Mouse (Mus musculus) heart, embryonic 15.5 days (tissue): ENCODE measurements around the gene Heatr6. TPM values are rescaled to one million over a fixed set of nuclear protein-coding genes. Genes with fewer than 3 reads are reported as not detected.

Experiments
- ATAC-seq: fragments of 200-750 bp; cut with Nextera tagmentation; replicated peaks from 2 replicates; pipeline ENCODE4 v1.8.0; 2017; ENCODE audit warnings: low read depth, moderate TSS enrichment; ENCODE audit not compliant: insufficient number of reproducible peaks, insufficient read depth, low FRiP score
- H3K27ac ChIP-seq: fragments of 300-500 bp; sonication (generic); 2 replicates; pipeline ENCODE4 v1.5.1; 2015; ENCODE audit warnings: mild to moderate bottlenecking, inconsistent platforms
- H3K27me3 ChIP-seq: fragments of 300-500 bp; sonication (generic); 2 replicates; pipeline ENCODE4 v1.6.1; 2015; ENCODE audit warnings: inconsistent platforms
- H3K36me3 ChIP-seq: fragments of 300-500 bp; sonication (generic); 2 replicates; pipeline ENCODE4 v1.6.1; 2015; ENCODE audit warnings: mild to moderate bottlenecking, inconsistent platforms
- H3K4me1 ChIP-seq: fragments of 300-500 bp; sonication (generic); replicated peaks from 2 replicates; pipeline ENCODE4 v1.6.1; 2015; ENCODE audit warnings: inconsistent platforms
- H3K4me2 ChIP-seq: fragments of 300-500 bp; sonication (generic); 2 replicates; pipeline ENCODE4 v1.6.1; 2015; ENCODE audit warnings: inconsistent platforms, mild to moderate bottlenecking, moderate library complexity
- H3K4me3 ChIP-seq: fragments of 300-500 bp; sonication (generic); 2 replicates; pipeline ENCODE4 v1.5.1; 2015; ENCODE audit warnings: mild to moderate bottlenecking, inconsistent platforms
- H3K9ac ChIP-seq: fragments of 300-500 bp; sonication (generic); 2 replicates; pipeline ENCODE4 v1.6.1; 2015; ENCODE audit warnings: mild to moderate bottlenecking, inconsistent platforms
- H3K9me3 ChIP-seq: fragments of 300-500 bp; sonication (generic); replicated peaks from 2 replicates; pipeline ENCODE4 v1.6.1; 2016; ENCODE audit warnings: inconsistent platforms
- WGBS: fragments of 180-500 bp; shearing (Covaris S2); methylation state at CpG from one replicate; pipeline ENCODE4 v1.1.7; 2015; ENCODE audit warnings: mixed read lengths; 5-methylcytosine and 5-hydroxymethylcytosine counted together
- polyA plus RNA-seq: library from polyadenylated mRNA; unstranded; fragments of >200 nt; fragmentation: Nextera tagmentation; extraction: Ambion mirVana; gene quantifications from 2 replicates; pipeline ENCODE4 v1.2.1, GENCODE M21; 2015

Heatr6 gene
- polyA plus RNA-seq, 1 experiment from 2014 or later = 13.2 TPM

DNA sequence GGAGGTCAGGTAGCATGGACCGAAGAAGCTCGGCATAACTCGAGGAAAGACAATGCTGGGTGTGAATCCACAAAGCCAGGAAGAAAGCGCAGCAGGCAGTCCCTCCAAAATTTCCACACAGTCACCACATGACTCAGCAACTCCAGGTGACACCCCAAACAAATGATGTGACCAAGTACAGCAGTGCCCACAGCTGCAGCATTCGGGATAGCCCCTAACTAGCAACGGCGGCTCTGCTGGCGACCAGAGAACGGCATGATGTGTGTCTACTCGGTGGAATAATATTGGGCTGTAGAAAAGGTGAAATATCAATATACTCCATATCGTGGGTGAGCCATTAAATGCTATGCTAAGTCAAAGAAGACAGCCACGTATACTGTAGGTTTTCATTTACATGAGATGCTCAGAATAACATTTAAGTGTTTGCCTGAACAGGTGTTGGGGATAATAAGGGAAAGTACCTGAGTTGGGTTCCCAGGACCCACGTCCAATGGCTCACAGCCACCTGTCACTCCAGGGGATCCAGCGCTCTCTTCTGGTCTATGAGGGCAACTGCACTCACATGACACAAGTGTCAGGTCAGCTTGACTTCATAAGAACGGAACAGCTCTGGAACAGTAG lies 34.0 kb downstream of the Heatr6 start:
- Histone ChIP-seq H3K9me3 (no peaks in the 10 kb centered on the region), H3K27ac (no peak overlapping the region), H3K27me3 (no peaks in the 10 kb centered on the region), H3K4me1 (0 out of 2 replicates have a peak, but pooled peaks cover 5% of the 10 kb centered on the region), H3K4me3 (no peak overlapping the region), H3K36me3 (0 out of 2 replicates have a peak, but pooled peaks cover 4% of the 10 kb centered on the region), H3K4me2 (no peak overlapping the region), H3K9ac (no peak overlapping the region)
- no peak for ATAC-seq
- 74% methylated on average over 15 of the region's 15 CpGs for whole genome bisulfite sequencing

DNA sequence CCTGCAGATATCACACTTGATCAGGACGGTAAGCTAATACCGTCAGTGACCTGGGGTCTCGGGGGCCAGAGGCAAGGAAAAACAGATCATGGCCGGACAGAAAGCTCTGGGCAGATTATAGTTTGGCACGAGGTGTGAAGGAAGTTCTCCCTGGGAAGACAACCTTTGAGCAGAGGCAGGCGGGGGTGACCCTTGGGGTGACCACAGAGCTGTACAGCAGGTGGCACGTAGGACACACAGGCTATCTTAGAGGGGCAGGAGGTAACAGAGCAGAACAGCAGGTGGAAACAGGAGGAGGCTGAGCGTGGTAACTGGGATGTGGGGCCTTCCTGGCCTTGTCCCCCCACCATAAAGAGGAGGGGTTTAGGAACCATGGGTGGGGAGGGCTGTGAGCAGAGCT lies 34.8 kb downstream of the Heatr6 start:
- 0 out of 2 replicates have a peak, but pooled peaks cover 2% of the 10 kb centered on the region for H3K36me3 ChIP-seq
- no peaks in the 10 kb centered on the region for H3K9me3 ChIP-seq
- H3K27me3 ChIP-seq = peaks cover 5% of the 10 kb centered on the region; the same call in 1 of the 2 replicates
- no peak overlapping the region for H3K9ac ChIP-seq
- no peak overlapping the region for H3K4me3 ChIP-seq
- H3K4me2 ChIP-seq = no peak overlapping the region
- 0 out of 2 replicates have a peak, but pooled peaks cover 5% of the 10 kb centered on the region for H3K4me1 ChIP-seq
- ATAC-seq = no peak
- no peak overlapping the region for H3K27ac ChIP-seq
- WGBS = 73% methylated on average over 8 of the region's 8 CpGs

DNA sequence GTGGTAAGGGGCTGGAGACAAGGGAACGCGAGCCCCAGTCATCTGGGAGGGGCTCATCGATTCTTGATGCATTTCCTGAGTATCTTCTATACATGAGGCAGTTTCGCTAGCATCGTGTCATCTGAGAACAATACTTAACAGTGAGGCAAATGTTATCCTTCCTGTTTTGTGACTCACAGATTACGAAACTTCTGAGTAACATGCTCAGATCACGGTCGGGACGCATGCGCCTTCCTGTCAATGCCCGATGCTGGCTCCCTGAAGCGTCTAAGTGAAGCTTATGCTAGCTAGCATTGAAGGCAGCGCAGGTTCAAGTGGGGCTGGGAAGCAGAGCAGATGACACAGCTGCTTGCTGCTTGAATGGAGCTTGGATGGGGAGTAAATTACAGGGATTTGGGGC lies 35.8 kb downstream of the Heatr6 start:
- Histone ChIP-seq H3K27ac (no peak overlapping the region), H3K4me2 (peak overlapping the region; percentile 33), H3K4me1 (0 out of 2 replicates have a peak, but pooled peaks cover 5% of the 10 kb centered on the region), H3K36me3 (no peaks in the 10 kb centered on the region), H3K4me3 (no peak overlapping the region), H3K9ac (no peak overlapping the region), H3K27me3 (peaks cover 6% of the 10 kb centered on the region; the same call in 1 of the 2 replicates), H3K9me3 (no peaks in the 10 kb centered on the region)
- ATAC-seq = no peak
- WGBS = 47% methylated on average over 13 of the region's 13 CpGs

DNA sequence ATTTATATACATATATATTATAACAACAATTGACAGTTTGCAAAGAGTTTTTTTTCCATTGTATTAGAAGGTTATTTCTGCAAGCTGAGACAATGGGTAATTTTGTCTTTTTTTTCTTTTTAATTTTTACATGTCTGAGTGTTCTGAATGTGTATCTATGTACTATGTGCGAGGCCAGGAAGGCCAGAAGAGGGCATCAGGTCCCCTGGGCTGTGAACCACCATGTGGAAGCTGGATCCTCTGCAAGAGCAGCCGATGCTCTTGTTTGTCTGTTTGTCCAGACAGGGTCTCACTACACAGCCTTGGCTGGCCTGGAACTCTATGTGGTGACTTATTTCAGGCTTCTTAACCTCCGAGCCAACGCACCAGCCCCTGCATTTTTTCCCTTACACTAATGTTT lies 37.6 kb downstream of the Heatr6 start:
- Histone ChIP-seq H3K4me2 (no peak overlapping the region), H3K9ac (no peak overlapping the region), H3K4me3 (no peak overlapping the region), H3K9me3 (no peaks in the 10 kb centered on the region), H3K27me3 (peaks cover 6% of the 10 kb centered on the region; the same call in 1 of the 2 replicates), H3K27ac (no peak overlapping the region), H3K36me3 (no peaks in the 10 kb centered on the region), H3K4me1 (peaks cover 6% of the 10 kb centered on the region; the same call in 1 of the 2 replicates)
- no peak for ATAC-seq
- WGBS = 39% methylated on average over 4 of the region's 4 CpGs

DNA sequence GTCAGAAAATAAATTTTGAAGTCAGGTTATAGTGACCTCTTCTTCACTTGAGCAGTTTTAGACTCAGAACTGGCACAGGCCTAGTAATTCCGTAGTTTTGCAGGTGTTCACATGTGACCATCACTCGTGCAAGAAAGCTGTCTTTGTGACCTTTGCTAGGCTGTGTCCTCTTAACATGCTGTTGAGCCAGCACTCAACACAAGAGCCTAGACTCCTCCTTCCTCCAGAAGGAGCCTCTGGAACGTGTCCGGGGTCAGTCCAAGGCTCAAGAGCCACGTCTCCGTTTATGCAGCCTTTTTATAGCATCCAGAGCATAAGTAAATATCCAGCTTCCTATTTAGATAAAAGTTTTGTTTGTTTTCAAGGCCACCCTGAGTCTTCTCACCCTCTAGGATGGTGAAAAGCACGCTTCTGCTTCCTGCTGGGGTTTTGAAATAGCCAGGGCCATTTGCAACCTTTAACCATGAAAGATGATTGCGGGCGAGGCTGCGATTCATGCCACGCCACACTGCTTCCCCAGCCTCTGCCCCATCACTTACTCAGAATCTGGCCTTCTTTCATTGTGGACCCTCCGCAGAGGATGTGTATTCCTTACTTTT lies 38.9 kb downstream of the Heatr6 start:
- no peak for ATAC-seq
- Histone ChIP-seq H3K9ac (no peak overlapping the region), H3K27me3 (peaks cover 12% of the 10 kb centered on the region), H3K36me3 (no peaks in the 10 kb centered on the region), H3K4me3 (no peak overlapping the region), H3K9me3 (no peaks in the 10 kb centered on the region), H3K4me1 (peaks cover 4% of the 10 kb centered on the region; the same call in 1 of the 2 replicates), H3K27ac (no peak overlapping the region), H3K4me2 (no peak overlapping the region)
- 65% methylated on average over 12 of the region's 12 CpGs for WGBS

DNA sequence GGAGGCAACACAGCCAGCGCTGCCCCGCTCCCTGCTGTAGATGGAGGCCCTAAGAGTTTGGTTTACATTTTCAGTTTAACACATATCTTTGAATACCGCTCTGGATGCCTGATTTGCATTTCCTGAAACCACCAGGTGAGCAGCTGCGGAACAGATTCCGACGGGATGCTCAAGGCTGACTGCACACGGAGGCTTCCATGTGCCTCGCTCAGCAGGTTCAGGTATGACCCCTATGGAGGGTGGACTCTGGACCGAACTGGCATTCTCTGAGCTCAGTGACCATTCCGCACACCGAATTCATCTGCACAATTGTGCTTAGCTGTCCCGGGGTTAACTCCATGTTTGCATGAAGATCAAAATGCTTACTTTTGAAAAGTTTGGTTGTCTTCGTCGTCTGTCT lies 39.8 kb downstream of the Heatr6 start:
- Histone ChIP-seq H3K9ac (no peak overlapping the region), H3K36me3 (no peaks in the 10 kb centered on the region), H3K4me3 (no peak overlapping the region), H3K27me3 (peaks cover 13% of the 10 kb centered on the region), H3K27ac (no peak overlapping the region), H3K9me3 (no peaks in the 10 kb centered on the region), H3K4me1 (peaks cover 4% of the 10 kb centered on the region; the same call in 1 of the 2 replicates), H3K4me2 (no peak overlapping the region)
- 79% methylated on average over 14 of the region's 14 CpGs for WGBS
- no peak for ATAC-seq

DNA sequence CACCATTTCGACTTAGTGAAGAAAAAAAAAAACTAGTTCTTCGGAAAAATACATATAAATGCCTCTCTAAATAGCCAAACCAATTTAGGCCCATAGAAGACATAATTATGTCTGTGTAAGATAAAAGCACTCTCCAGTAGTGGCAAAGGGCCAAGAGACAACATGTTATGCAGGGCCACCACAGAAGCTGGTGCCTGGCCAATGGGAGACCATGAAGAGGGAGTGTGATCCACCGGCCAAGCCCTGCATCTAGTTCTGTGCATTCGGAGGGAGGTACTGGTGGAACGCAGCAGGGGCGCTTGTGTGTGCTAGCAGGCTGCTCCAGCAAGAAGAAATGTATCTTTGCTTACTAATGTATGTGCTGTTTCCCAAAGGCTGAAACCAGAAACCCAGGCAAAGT lies 42.6 kb downstream of the Heatr6 start:
- H3K4me2 ChIP-seq = no peak overlapping the region
- no peak for ATAC-seq
- peaks cover 13% of the 10 kb centered on the region for H3K27me3 ChIP-seq
- H3K4me1 ChIP-seq = peaks cover 4% of the 10 kb centered on the region; the same call in 1 of the 2 replicates
- H3K36me3 ChIP-seq = no peaks in the 10 kb centered on the region
- H3K27ac ChIP-seq = no peak overlapping the region
- no peak overlapping the region for H3K9ac ChIP-seq
- whole genome bisulfite sequencing = 63% methylated on average over 6 of the region's 6 CpGs
- no peaks in the 10 kb centered on the region for H3K9me3 ChIP-seq
- H3K4me3 ChIP-seq = no peak overlapping the region

DNA sequence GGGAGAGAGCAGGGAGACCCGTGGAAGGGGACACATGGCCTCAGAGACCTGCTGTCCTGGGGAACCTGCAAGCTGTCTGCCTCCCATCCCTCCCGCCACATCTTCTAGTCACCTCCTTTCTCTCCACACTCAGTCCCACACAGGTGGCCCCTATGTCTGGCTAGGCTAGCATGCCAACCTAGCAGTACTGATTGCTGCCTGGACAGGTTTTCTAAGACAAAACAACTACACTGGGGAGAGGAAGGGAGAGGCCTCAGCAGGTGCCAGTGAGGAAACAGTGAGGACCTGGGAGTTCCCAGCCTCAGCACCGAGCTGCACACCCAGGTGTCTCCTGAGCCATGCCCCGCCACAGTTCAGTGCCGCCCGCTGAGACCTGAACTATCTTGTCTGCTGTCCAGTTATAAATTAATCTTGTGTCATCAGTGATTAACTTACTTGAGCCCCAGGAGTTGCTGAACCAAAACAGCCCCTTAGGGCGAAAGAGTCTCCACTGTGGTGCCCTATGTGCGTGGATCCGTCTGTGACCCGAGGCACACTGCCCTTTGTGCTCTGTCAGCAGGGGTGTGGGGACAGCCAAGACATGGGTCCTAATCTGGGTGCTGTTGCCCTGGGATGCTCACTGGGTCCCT lies 43.6 kb downstream of the Heatr6 start:
- no peak overlapping the region for H3K27ac ChIP-seq
- H3K36me3 ChIP-seq = no peaks in the 10 kb centered on the region
- 85% methylated on average over 10 of the region's 10 CpGs for WGBS
- peaks cover 4% of the 10 kb centered on the region; the same call in 1 of the 2 replicates for H3K4me1 ChIP-seq
- H3K9me3 ChIP-seq = no peaks in the 10 kb centered on the region
- H3K27me3 ChIP-seq = peaks cover 13% of the 10 kb centered on the region
- H3K4me2 ChIP-seq = no peak overlapping the region
- no peak for ATAC-seq
- no peak overlapping the region for H3K4me3 ChIP-seq
- no peak overlapping the region for H3K9ac ChIP-seq

DNA sequence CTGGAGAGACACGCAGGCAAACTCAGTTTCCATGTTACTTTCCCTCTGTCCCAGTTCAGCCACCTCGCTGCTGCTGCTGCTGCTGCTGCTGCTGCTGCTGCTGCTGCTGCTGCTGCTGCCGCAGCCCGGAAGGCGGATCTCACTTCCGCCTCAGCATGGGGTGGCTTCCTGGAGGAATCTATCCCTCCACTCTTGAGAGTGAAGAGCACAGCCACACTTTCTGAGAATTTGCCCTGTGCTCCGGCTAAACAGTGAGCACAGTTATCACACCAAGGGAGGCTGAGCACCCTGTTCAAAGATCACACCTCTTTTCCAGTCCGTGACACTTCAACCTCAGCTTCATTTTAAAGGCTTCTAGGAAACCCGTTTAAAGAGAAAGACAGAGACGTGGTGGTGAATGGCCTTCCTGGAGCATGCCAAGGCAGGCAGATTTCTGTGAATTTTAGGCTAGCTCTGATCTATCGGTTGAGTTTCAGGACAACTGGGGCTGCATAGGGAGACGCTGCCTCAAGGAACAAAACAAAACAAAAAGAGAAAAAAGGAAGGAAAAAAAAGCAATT lies 46.5 kb downstream of the Heatr6 start:
- no peak overlapping the region for H3K9ac ChIP-seq
- 57% methylated on average over 12 of the region's 12 CpGs for WGBS

DNA sequence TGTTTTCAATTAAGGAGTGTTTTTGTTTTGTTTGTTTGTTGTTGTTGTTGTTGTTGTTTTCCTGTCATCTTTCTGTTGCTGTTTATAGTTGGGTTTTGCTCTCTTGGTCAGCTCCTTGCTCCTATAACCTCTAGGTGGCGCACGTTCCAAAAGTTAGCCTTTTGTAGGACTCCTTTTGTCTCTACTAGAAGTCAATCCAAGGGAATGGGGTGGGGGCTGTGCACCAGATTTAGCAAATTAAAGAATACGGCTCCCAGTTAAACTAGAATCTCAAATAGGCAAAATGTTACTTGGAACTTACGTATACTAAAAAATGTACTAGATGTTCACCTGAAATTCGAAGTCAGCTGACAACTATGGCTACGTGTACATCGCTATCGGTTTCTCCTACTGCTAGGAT lies 48.7 kb downstream of the Heatr6 start:
- Histone ChIP-seq H3K9me3 (no peaks in the 10 kb centered on the region), H3K36me3 (no peaks in the 10 kb centered on the region), H3K9ac (no peak overlapping the region), H3K27ac (no peak overlapping the region), H3K4me1 (no peaks in the 10 kb centered on the region), H3K4me3 (no peak overlapping the region), H3K4me2 (no peak overlapping the region), H3K27me3 (peaks cover 6% of the 10 kb centered on the region; the same call in 1 of the 2 replicates)
- no peak for ATAC-seq
- 66% methylated on average over 8 of the region's 8 CpGs for WGBS

More for the DNA sequence above, 46.5 kb downstream of the Heatr6 start:
- no peak overlapping the region for H3K27ac ChIP-seq
- no peaks in the 10 kb centered on the region for H3K36me3 ChIP-seq
- H3K4me1 ChIP-seq = peaks cover 4% of the 10 kb centered on the region; the same call in 1 of the 2 replicates
- peaks cover 10% of the 10 kb centered on the region; the same call in 1 of the 2 replicates for H3K27me3 ChIP-seq
- H3K4me3 ChIP-seq = no peak overlapping the region
- H3K4me2 ChIP-seq = no peak overlapping the region
- no peak for ATAC-seq
- H3K9me3 ChIP-seq = no peaks in the 10 kb centered on the region

DNA sequence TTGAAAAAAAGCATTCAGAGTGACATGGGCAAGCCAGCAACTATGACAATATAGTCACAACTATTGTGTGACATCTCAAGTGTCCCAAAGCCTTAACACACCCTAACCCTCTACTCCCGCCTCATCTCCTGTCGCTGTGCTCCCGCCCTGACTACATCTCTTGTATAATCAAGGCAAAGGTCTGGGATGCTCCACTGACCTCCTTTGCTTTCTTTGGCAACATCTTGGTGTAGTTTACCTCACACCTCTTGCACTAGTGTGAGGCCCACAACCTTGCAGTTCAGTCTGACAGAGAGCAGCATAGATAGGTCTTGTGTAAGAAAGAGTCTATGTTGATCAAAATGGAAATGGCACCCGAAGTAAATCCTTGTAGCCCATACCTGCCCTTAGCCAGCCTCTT lies 49.1 kb downstream of the Heatr6 start:
- Histone ChIP-seq H3K27me3 (0 out of 2 replicates have a peak, but pooled peaks cover 3% of the 10 kb centered on the region), H3K9ac (no peak overlapping the region), H3K27ac (no peak overlapping the region), H3K36me3 (no peaks in the 10 kb centered on the region), H3K9me3 (no peaks in the 10 kb centered on the region), H3K4me2 (no peak overlapping the region), H3K4me1 (no peaks in the 10 kb centered on the region), H3K4me3 (no peak overlapping the region)
- no peak for ATAC-seq
- whole genome bisulfite sequencing = 85% methylated on average over 4 of the region's 4 CpGs
